Mouse (Mus musculus) retina, embryonic 14.5 days (tissue): ENCODE data around the gene Kifc5b.
A peak's percentile ranks its signal among the peaks of the same experiment; 100 is the strongest.

Experiments
- DNase-seq: peaks from one replicate; pipeline ENCODE4 v3.0.0-alpha.2; 2015; ENCODE audit warnings: low spot score

Gene Kifc5b

GRCm38 (mm10) chr17:26947231-26948100 lies 30.6 kb downstream of the Kifc5b start:
- DNase-seq, result no peak

GRCm38 (mm10) chr17:26948316-26949050 lies 31.6 kb downstream of the Kifc5b start:
- DNase-seq, result peak; percentile 66

GRCm38 (mm10) chr17:26949051-26949577 lies 32.2 kb downstream of the Kifc5b start:
- DNase-seq, result no peak

GRCm38 (mm10) chr17:26949866-26950265 lies 33.0 kb downstream of the Kifc5b start:
- DNase-seq, result no peak

GRCm38 (mm10) chr17:26950560-26951288 lies 33.8 kb downstream of the Kifc5b start:
- DNase-seq, result no peak

GRCm38 (mm10) chr17:26951406-26951805 lies 34.5 kb downstream of the Kifc5b start:
- DNase-seq, result peak; percentile 80

GRCm38 (mm10) chr17:26951952-26952877 lies 35.3 kb downstream of the Kifc5b start:
- no peak for DNase-seq

GRCm38 (mm10) chr17:26953201-26953600 lies 36.3 kb downstream of the Kifc5b start:
- no peak for DNase-seq

GRCm38 (mm10) chr17:26953726-26954125 lies 36.8 kb downstream of the Kifc5b start:
- no peak for DNase-seq

GRCm38 (mm10) chr17:26956309-26956708 lies 39.4 kb downstream of the Kifc5b start:
- DNase-seq, result no peak

GRCm38 (mm10) chr17:26956895-26957294 lies 40.0 kb downstream of the Kifc5b start:
- DNase-seq, result no peak

- DNase-seq, result no peak
These were observed 41.0 kb downstream of the Kifc5b start for GRCm38 (mm10) chr17:26957872-26958271.

- DNase-seq, result no peak
These were observed 42.0 kb downstream of the Kifc5b start for GRCm38 (mm10) chr17:26958880-26959279.

GRCm38 (mm10) chr17:26959815-26960214 lies 42.9 kb downstream of the Kifc5b start:
- no peak for DNase-seq

- no peak for DNase-seq
These were observed 44.8 kb downstream of the Kifc5b start for GRCm38 (mm10) chr17:26961572-26962240.

- DNase-seq, result no peak
These were observed 50.1 kb downstream of the Kifc5b start for GRCm38 (mm10) chr17:26966993-26967392.

GRCm38 (mm10) chr17:26967477-26967876 lies 50.6 kb downstream of the Kifc5b start:
- DNase-seq, result no peak

GRCm38 (mm10) chr17:26968200-26968611 lies 51.3 kb downstream of the Kifc5b start:
- DNase-seq, result no peak

- no peak for DNase-seq
These were observed 52.4 kb downstream of the Kifc5b start for GRCm38 (mm10) chr17:26969257-26969656.

- no peak for DNase-seq
These were observed 53.3 kb downstream of the Kifc5b start for GRCm38 (mm10) chr17:26970221-26970620.
